Comparison of ENCODE assay signal across 8 mouse cellular contexts in genomic region chr7:35396542-35397168, GRCm38 (mm10). TPM values are rescaled to one million over a fixed set of nuclear protein-coding genes. Genes with fewer than 3 reads are reported as not detected.
DNase-seq lines count a peak whose midpoint lies in the region; ATAC-seq lines count a peak whose summit lies in the region.

TSS of gene Faap24 (minus strand) at chr7:35396836.
TSS of gene Cep89 (plus strand) at chr7:35397035.

- H3K36me3 ChIP-seq in heart, embryonic 14.5 days (ENCODE audit: control insufficient read depth, insufficient read depth, low read length), result peaks cover 52% of the 10 kb centered on the region
- peaks cover 57% of the 10 kb centered on the region for H3K36me3 ChIP-seq in liver, embryonic 13.5 days
- peaks cover 8% of the 10 kb centered on the region for H3K36me3 ChIP-seq in stomach, embryonic 16.5 days (ENCODE audit: control insufficient read depth, insufficient read depth, low read length)

- peaks cover 2 to 16% of the 10 kb centered on the region in 2 experiments; a peak in 3 of 4 replicates for H3K4me1 ChIP-seq in heart, embryonic 14.5 days (ENCODE audit: control insufficient read depth in 2 of 2, insufficient read depth in 2 of 2, low read length in 2 of 2)
- peaks cover 41% of the 10 kb centered on the region for H3K4me1 ChIP-seq in liver, embryonic 13.5 days (replicated peaks)
- H3K4me1 ChIP-seq in stomach, embryonic 16.5 days (ENCODE audit: control insufficient read depth, insufficient read depth, low read length), result peaks cover 15% of the 10 kb centered on the region

- no peaks in the 10 kb centered on the region for H3K27me3 ChIP-seq in heart, embryonic 14.5 days (ENCODE audit: control insufficient read depth, insufficient read depth, low read length)
- no peaks in the 10 kb centered on the region for H3K27me3 ChIP-seq in liver, embryonic 13.5 days
- H3K27me3 ChIP-seq in stomach, embryonic 16.5 days (ENCODE audit: control insufficient read depth, insufficient read depth, low read length), result no peaks in the 10 kb centered on the region

- peak; percentile 98 for ATAC-seq in CD4-positive, CD25-positive, alpha-beta regulatory T cell, adult 4 months
- ATAC-seq in heart, embryonic 14.5 days (ENCODE audit: insufficient number of reproducible peaks, insufficient read depth, low FRiP score, low read depth), result peak; percentile 96
- peak; percentile 93 for ATAC-seq in liver, embryonic 13.5 days (ENCODE audit: low read depth)
- ATAC-seq in stomach, embryonic 16.5 days (ENCODE audit: insufficient read depth, low FRiP score), result peak; percentile 97

- peak within 1 kb of the TSS; percentile 78 for H3K9ac ChIP-seq in heart, embryonic 14.5 days (ENCODE audit: low read length)
- H3K9ac ChIP-seq in liver, embryonic 13.5 days, result peak within 1 kb of the TSS; percentile 83
- H3K9ac ChIP-seq in stomach, embryonic 16.5 days (ENCODE audit: low read length), result peak within 1 kb of the TSS; percentile 81

- peak; percentile 93 for DNase-seq in c-Kit-negative CD71-positive TER-119-positive erythroid progenitor cells, embryonic 14.5 days (ENCODE audit: low read depth, low spot score)
- peak; percentile 96 for DNase-seq in fibroblast of lung, adult 2 months (ENCODE audit: low read depth)
- peak; percentile 97 for DNase-seq in kidney, postnatal 14 days
- peak; percentile 91 for DNase-seq in liver, embryonic 13.5 days
- DNase-seq in neural tube, embryonic 10.5 days (ENCODE audit: extremely low spot score, low spot score), result peak; percentile 100

- H3K27ac ChIP-seq in heart, embryonic 14.5 days (replicated peaks in 1 of 2; ENCODE audit: control insufficient read depth in 1 of 2, insufficient read depth in 1 of 2, low read depth in 2 of 2, low read length in 2 of 2), result no peak within 1 kb of the TSS; a peak in 1 of 4 replicates
- peak within 1 kb of the TSS; percentile 78 for H3K27ac ChIP-seq in liver, embryonic 13.5 days
- H3K27ac ChIP-seq in stomach, embryonic 16.5 days (ENCODE audit: low read length), result peak within 1 kb of the TSS; percentile 42; the same call in 1 of the 2 replicates

- H3K4me3 ChIP-seq in heart, embryonic 14.5 days (ENCODE audit: control insufficient read depth in 1 of 2, insufficient read depth in 1 of 2, low read depth in 1 of 2, low read length in 2 of 2), result peak within 1 kb of the TSS; percentile 59 to 67
- H3K4me3 ChIP-seq in liver, embryonic 13.5 days (replicated peaks), result peak within 1 kb of the TSS; percentile 78
- peak within 1 kb of the TSS; percentile 66 for H3K4me3 ChIP-seq in stomach, embryonic 16.5 days (replicated peaks; ENCODE audit: low read length)

- H3K4me2 ChIP-seq in heart, embryonic 14.5 days (ENCODE audit: low read length), result peak within 1 kb of the TSS; percentile 85
- H3K4me2 ChIP-seq in liver, embryonic 13.5 days, result peak within 1 kb of the TSS; percentile 85
- H3K4me2 ChIP-seq in stomach, embryonic 16.5 days (ENCODE audit: low read depth, low read length), result peak within 1 kb of the TSS; percentile 93

- WGBS in heart, embryonic 14.5 days, result under 1% methylated on average over 28 of the region's 28 CpGs
- WGBS in liver, embryonic 13.5 days (ENCODE audit: insufficient replicate concordance), result under 1% methylated on average over 28 of the region's 28 CpGs
- WGBS in stomach, embryonic 16.5 days, result under 1% methylated on average over 28 of the region's 28 CpGs

- no peaks in the 10 kb centered on the region for H3K9me3 ChIP-seq in heart, embryonic 14.5 days (ENCODE audit: control insufficient read depth, low read length)
- H3K9me3 ChIP-seq in liver, embryonic 13.5 days (replicated peaks), result no peaks in the 10 kb centered on the region
- H3K9me3 ChIP-seq in stomach, embryonic 16.5 days (replicated peaks; ENCODE audit: control insufficient read depth, low read length), result no peaks in the 10 kb centered on the region

RNA-seq across cellular contexts. Expression of gene Faap24, which starts in this region (rescaled TPM):
- 10 to 100 TPM; 34.0 to 40.4 TPM for polyA plus RNA-seq in CD4-positive, CD25-positive, alpha-beta regulatory T cell, adult 4 months (2017; shearing (Covaris generic))
- polyA plus RNA-seq in heart, embryonic 14.5 days (2014; fragmentation: Nextera tagmentation; extraction: Ambion mirVana), result 10.1 and 13.5 TPM in 2 replicates
- polyA plus RNA-seq in liver, embryonic 13.5 days (2015; fragmentation: Nextera tagmentation; extraction: Ambion mirVana), result 28.9 and 34.4 TPM in 2 replicates
- 14.7 and 15.9 TPM in 2 replicates for polyA plus RNA-seq in stomach, embryonic 16.5 days (2015; fragmentation: Nextera tagmentation; extraction: Ambion mirVana)

RNA-seq across cellular contexts. Expression of gene Cep89, which starts in this region (rescaled TPM):
- 10 to 100 TPM; 14.2 to 23.5 TPM for polyA plus RNA-seq in CD4-positive, CD25-positive, alpha-beta regulatory T cell, adult 4 months (2017; shearing (Covaris generic))
- polyA plus RNA-seq in heart, embryonic 14.5 days (2014; fragmentation: Nextera tagmentation; extraction: Ambion mirVana), result 34.0 and 35.7 TPM in 2 replicates
- polyA plus RNA-seq in liver, embryonic 13.5 days (2015; fragmentation: Nextera tagmentation; extraction: Ambion mirVana), result 19.7 and 22.9 TPM in 2 replicates
- 41.1 and 41.8 TPM in 2 replicates for polyA plus RNA-seq in stomach, embryonic 16.5 days (2015; fragmentation: Nextera tagmentation; extraction: Ambion mirVana)

Comparison
In these comparisons a context has a peak if more than half of its experiments do, and no peak if none do; other contexts are left out.
1. H3K27ac ChIP-seq: peak in liver, embryonic 13.5 days (single experiment) and stomach, embryonic 16.5 days (single experiment); none in heart, embryonic 14.5 days (0 of 2).
2. Peak in every context shown above with its lines, with median percentiles within 50 percentile points of each other: ATAC-seq, DNase-seq, H3K4me2 ChIP-seq, H3K4me3 ChIP-seq and H3K9ac ChIP-seq.